Mouse (Mus musculus) liver, adult 2 months (tissue): Measurements from ENCODE around the gene Selp.

Source experiments
- CTCF ChIP-seq: fragments of 200-500 bp; IDR thresholded peaks from 2 replicates; pipeline ENCODE4 v1.5.1; 2011; ENCODE audit warnings: low read depth, low read length, control low read depth
- POLR2A ChIP-seq: fragments of 200-500 bp; IDR thresholded peaks from 2 replicates; pipeline ENCODE4 v1.6.1; 2011; ENCODE audit warnings: low read length, control low read depth; ENCODE audit not compliant: insufficient read depth; ENCODE audit errors: extremely low read depth

DNA sequence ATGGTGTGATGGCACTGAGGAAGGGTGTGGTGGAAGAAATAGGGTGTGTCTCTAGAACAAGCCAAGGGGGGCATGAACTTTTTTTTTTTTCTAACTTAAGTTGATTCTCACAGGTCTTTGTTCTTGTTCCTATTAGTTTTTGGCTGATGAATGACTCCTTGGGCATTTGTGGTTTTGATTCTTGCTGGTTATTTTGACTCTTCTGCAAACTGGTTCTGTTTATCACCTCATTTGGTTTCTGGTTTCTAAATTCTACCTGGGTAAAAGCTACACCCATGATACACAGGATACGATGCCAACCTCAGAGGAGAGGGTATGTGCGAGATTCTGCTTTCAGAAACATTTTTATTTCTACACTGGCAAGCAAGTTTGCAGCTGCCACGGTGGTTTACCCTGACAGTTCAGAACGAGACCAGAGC lies 36.7 kb upstream of the Selp start:
- TF ChIP-seq CTCF, result no peak
- TF ChIP-seq POLR2A, result no peak
